Mouse (Mus musculus) myocyte (in vitro differentiated cells): ENCODE measurements around the gene Olr1. TPM values are rescaled to one million over a fixed set of nuclear protein-coding genes. Genes with fewer than 3 reads are reported as not detected.

Experiments used
- H3K27me3 ChIP-seq: one replicate; pipeline ENCODE4 v1.6.1; 2011; ENCODE audit not compliant: control insufficient read depth, insufficient read depth, insufficient read length
- H3K36me3 ChIP-seq: one replicate; pipeline ENCODE4 v1.6.1; 2011; ENCODE audit not compliant: control insufficient read depth, insufficient read depth
- H3K4me2 ChIP-seq: one replicate; pipeline ENCODE4 v1.6.1; 2011; ENCODE audit warnings: low read depth, control low read depth
- H3K4me3 ChIP-seq: one replicate; pipeline ENCODE4 v1.5.1; 2011; ENCODE audit warnings: mild to moderate bottlenecking, control low read depth, moderate library complexity
- H3K79me2 ChIP-seq: one replicate; pipeline ENCODE4 v1.6.1; 2011; ENCODE audit not compliant: control insufficient read depth, insufficient read depth
- H3ac ChIP-seq: one replicate; pipeline ENCODE4 v1.6.1; 2011; ENCODE audit not compliant: control insufficient read depth, insufficient read length
- CEBPB ChIP-seq: IDR thresholded peaks from 2 replicates; pipeline ENCODE4 v1.6.1; 2011; ENCODE audit warnings: mild to moderate bottlenecking, moderate library complexity; ENCODE audit not compliant: poor library complexity, insufficient read depth, severe bottlenecking
- E2F4 ChIP-seq: IDR thresholded peaks from one replicate; pipeline ENCODE4 v1.6.1; 2011; ENCODE audit warnings: mild to moderate bottlenecking, control low read depth, moderate library complexity; ENCODE audit not compliant: insufficient read depth
- MAX ChIP-seq: IDR thresholded peaks from one replicate; pipeline ENCODE4 v1.6.1; 2011; ENCODE audit warnings: low read depth, mild to moderate bottlenecking, control low read depth
- MYOD1 ChIP-seq, 3 experiments: IDR thresholded peaks; one replicate each; pipeline ENCODE4 v1.6.1; 2011; ENCODE audit warnings: control low read depth in 2 of 3, low read depth in 2 of 3, mild to moderate bottlenecking in 2 of 3, moderate library complexity in 1 of 3; ENCODE audit not compliant: insufficient read length in 2 of 3, control insufficient read depth in 1 of 3
- MYOG ChIP-seq, 3 experiments: IDR thresholded peaks; one replicate each; pipeline ENCODE4 v1.6.1; 2011; ENCODE audit warnings: control low read depth in 2 of 3, low read depth in 2 of 3, mild to moderate bottlenecking in 2 of 3; ENCODE audit not compliant: insufficient read length in 2 of 3, control insufficient read depth in 1 of 3, insufficient read depth in 1 of 3
- POLR2A ChIP-seq: IDR thresholded peaks from one replicate; pipeline ENCODE4 v1.6.1; 2011; ENCODE audit warnings: low read depth, mild to moderate bottlenecking, control low read depth, moderate library complexity; ENCODE audit not compliant: insufficient read length
- POLR2AphosphoS2 ChIP-seq: IDR thresholded peaks from one replicate; pipeline ENCODE4 v1.6.1; 2011; ENCODE audit warnings: low read depth, control low read depth; ENCODE audit not compliant: insufficient read length
- REST ChIP-seq: IDR thresholded peaks from one replicate; pipeline ENCODE4 v1.6.1; 2011; ENCODE audit warnings: mild to moderate bottlenecking, control low read depth, moderate library complexity; ENCODE audit not compliant: insufficient read depth, insufficient read length
- SRF ChIP-seq: IDR thresholded peaks from one replicate; pipeline ENCODE4 v1.6.1; 2011; ENCODE audit warnings: low read depth; ENCODE audit not compliant: control insufficient read depth, insufficient read length
- TCF12 ChIP-seq: IDR thresholded peaks from one replicate; pipeline ENCODE4 v1.6.1; 2011; ENCODE audit warnings: mild to moderate bottlenecking, control low read depth; ENCODE audit not compliant: poor library complexity, insufficient read depth, severe bottlenecking
- TCF3 ChIP-seq: IDR thresholded peaks from one replicate; pipeline ENCODE4 v1.6.1; 2011; ENCODE audit warnings: low read depth, control low read depth; ENCODE audit not compliant: insufficient read length
- USF1 ChIP-seq: IDR thresholded peaks from one replicate; pipeline ENCODE4 v1.6.1; 2011; ENCODE audit warnings: low read depth, mild to moderate bottlenecking, control low read depth, moderate library complexity
- polyA plus RNA-seq: library from polyadenylated mRNA; unstranded; fragments of >200 nt; fragmentation: generic; extraction: Trizol; gene quantifications from one replicate; pipeline ENCODE4 v1.2.1, GENCODE M21; 2012; ENCODE audit warnings: missing spikeins

Olr1 gene
- polyA plus RNA-seq, 1 experiment: 0.11 TPM

GRCm38 (mm10) chr6:129472627-129473026 lies 34.3 kb downstream of the Olr1 start:
- H3K4me3 ChIP-seq: no peak overlapping the region
- H3K79me2 ChIP-seq: no peaks in the 10 kb centered on the region
- no peak overlapping the region for H3ac ChIP-seq
- TF ChIP-seq SRF: no peak
- TF ChIP-seq TCF3: no peak
- no peak for TF ChIP-seq CEBPB
- TF ChIP-seq TCF12: no peak
- TF ChIP-seq REST: no peak
- no peak for TF ChIP-seq MAX
- no peak for TF ChIP-seq POLR2A
- TF ChIP-seq MYOG (IDR thresholded peaks at IDR 0.05; ENCODE audit: control insufficient read depth in 1 of 3, insufficient read depth in 1 of 3, insufficient read length in 2 of 3, low read depth in 2 of 3): no peak
- TF ChIP-seq MYOD1 (IDR thresholded peaks at IDR 0.05; ENCODE audit: control insufficient read depth in 1 of 3, insufficient read length in 2 of 3, low read depth in 2 of 3): no peak
- TF ChIP-seq E2F4: no peak
- no peak for TF ChIP-seq USF1
- TF ChIP-seq POLR2AphosphoS2: no peak
- no peak overlapping the region for H3K4me2 ChIP-seq
- no peaks in the 10 kb centered on the region for H3K27me3 ChIP-seq
- no peaks in the 10 kb centered on the region for H3K36me3 ChIP-seq

GRCm38 (mm10) chr6:129471386-129471785 lies 35.6 kb downstream of the Olr1 start:
- Histone ChIP-seq H3K36me3 (no peaks in the 10 kb centered on the region), H3ac (no peak overlapping the region), H3K79me2 (no peaks in the 10 kb centered on the region), H3K4me3 (no peak overlapping the region), H3K4me2 (no peak overlapping the region), H3K27me3 (no peaks in the 10 kb centered on the region)
- TF ChIP-seq SRF (no peak), POLR2A (no peak), TCF3 (no peak), CEBPB (no peak), MYOG (IDR thresholded peaks at IDR 0.05; ENCODE audit: control insufficient read depth in 1 of 3, insufficient read depth in 1 of 3, insufficient read length in 2 of 3, low read depth in 2 of 3) (no peak), MYOD1 (IDR thresholded peaks at IDR 0.05; ENCODE audit: control insufficient read depth in 1 of 3, insufficient read length in 2 of 3, low read depth in 2 of 3) (no peak), E2F4 (no peak), TCF12 (no peak), USF1 (no peak), REST (no peak), MAX (no peak), POLR2AphosphoS2 (no peak)

GRCm38 (mm10) chr6:129451411-129452039 lies 55.4 kb downstream of the Olr1 start, which contains the start of gene Clec1a:
Clec1a (minus strand) TSS chr6:129452000.
- H3K4me2 ChIP-seq: peak within 1 kb of the TSS; percentile 81
- H3K36me3 ChIP-seq: no peaks in the 10 kb centered on the region
- no peak within 1 kb of the TSS for H3ac ChIP-seq
- no peak for TF ChIP-seq E2F4
- no peak for TF ChIP-seq USF1
- TF ChIP-seq MYOD1 (IDR thresholded peaks at IDR 0.05; ENCODE audit: control insufficient read depth in 1 of 3, insufficient read length in 2 of 3, low read depth in 2 of 3): no peak
- no peak for TF ChIP-seq SRF
- H3K79me2 ChIP-seq: no peaks in the 10 kb centered on the region
- no peaks in the 10 kb centered on the region for H3K27me3 ChIP-seq
- H3K4me3 ChIP-seq: no peak within 1 kb of the TSS

- H3K4me3 ChIP-seq: no peak overlapping the region
Observed at GRCm38 (mm10) chr6:129449743-129450142, 57.2 kb downstream of the Olr1 start.

GRCm38 (mm10) chr6:129438033-129438432 lies 68.9 kb downstream of the Olr1 start:
- Histone ChIP-seq H3K36me3 (no peaks in the 10 kb centered on the region), H3K79me2 (no peaks in the 10 kb centered on the region), H3ac (no peak overlapping the region), H3K4me3 (no peak overlapping the region), H3K4me2 (no peak overlapping the region), H3K27me3 (no peaks in the 10 kb centered on the region)
- no peak for TF ChIP-seq MYOG (IDR thresholded peaks at IDR 0.05; ENCODE audit: control insufficient read depth in 1 of 3, insufficient read depth in 1 of 3, insufficient read length in 2 of 3, low read depth in 2 of 3)
- peak in 1 of 3 experiments; percentile 13 for TF ChIP-seq MYOD1 (IDR thresholded peaks at IDR 0.05; ENCODE audit: control insufficient read depth in 1 of 3, insufficient read length in 2 of 3, low read depth in 2 of 3)
- TF ChIP-seq MAX: no peak
- no peak for TF ChIP-seq TCF3
- no peak for TF ChIP-seq REST
- TF ChIP-seq SRF: no peak
- no peak for TF ChIP-seq POLR2A
- no peak for TF ChIP-seq POLR2AphosphoS2

More at GRCm38 (mm10) chr6:129449743-129450142, 57.2 kb downstream of the Olr1 start:
- H3K27me3 ChIP-seq: no peaks in the 10 kb centered on the region
- H3K36me3 ChIP-seq: no peaks in the 10 kb centered on the region
- H3K4me2 ChIP-seq: no peak overlapping the region
- TF ChIP-seq POLR2A (no peak), MYOG (IDR thresholded peaks at IDR 0.05; ENCODE audit: control insufficient read depth in 1 of 3, insufficient read depth in 1 of 3, insufficient read length in 2 of 3, low read depth in 2 of 3) (no peak), USF1 (no peak), POLR2AphosphoS2 (no peak), REST (no peak), SRF (no peak), CEBPB (no peak), MYOD1 (IDR thresholded peaks at IDR 0.05; ENCODE audit: control insufficient read depth in 1 of 3, insufficient read length in 2 of 3, low read depth in 2 of 3) (no peak), MAX (no peak), TCF12 (no peak), TCF3 (no peak), E2F4 (no peak)
- no peak overlapping the region for H3ac ChIP-seq
- H3K79me2 ChIP-seq: no peaks in the 10 kb centered on the region
